Mouse (Mus musculus) c-Kit-positive CD71-negative TER-119-negative erythroid progenitor cells, embryonic 14.5 days (primary cell): Measurements from ENCODE around the gene Tardbp.

Experiments
- DNase-seq: peaks from one replicate; pipeline ENCODE4 v3.0.0-alpha.2; 2013; ENCODE audit warnings: low read depth

The Tardbp gene

GRCm38 (mm10) chr4:148638302-148638701, 11.5 kb upstream of the Tardbp start:
- DNase-seq: no peak

- DNase-seq: no peak
These were observed 8.5 kb upstream of the Tardbp start for GRCm38 (mm10) chr4:148635309-148635708.

DNA sequence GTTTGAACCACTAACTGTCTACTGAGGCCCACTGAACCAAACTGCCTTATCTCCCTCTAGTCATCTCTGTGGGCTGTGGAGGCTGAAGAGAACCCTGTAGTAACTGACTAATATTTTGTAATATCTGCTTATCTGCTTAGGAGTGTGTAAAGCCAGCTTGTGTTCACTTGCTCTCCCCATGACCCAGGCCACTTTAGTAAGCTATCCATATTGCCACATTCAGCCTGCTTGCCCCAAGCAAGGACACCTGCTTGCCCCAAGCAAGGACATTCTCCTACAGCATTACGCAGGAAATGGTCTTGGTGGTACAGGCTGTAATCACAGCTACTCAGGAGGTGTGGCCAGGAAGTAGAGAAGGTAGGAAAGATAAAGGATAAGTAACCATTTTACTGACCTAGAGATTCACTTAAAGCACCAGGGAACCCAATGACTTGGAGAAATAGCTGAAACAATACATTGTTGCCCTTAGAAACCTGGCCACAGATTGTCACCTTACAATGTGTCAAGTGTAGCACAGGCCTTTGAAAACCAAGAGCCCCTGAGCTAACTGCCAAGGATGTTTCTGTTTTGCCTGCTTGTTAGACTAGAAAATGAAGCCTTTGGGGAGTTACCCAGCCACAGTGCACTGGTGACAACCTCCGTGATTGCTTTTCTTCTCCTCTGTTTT, 6.7 kb upstream of the Tardbp start:
- DNase-seq: no peak

DNA sequence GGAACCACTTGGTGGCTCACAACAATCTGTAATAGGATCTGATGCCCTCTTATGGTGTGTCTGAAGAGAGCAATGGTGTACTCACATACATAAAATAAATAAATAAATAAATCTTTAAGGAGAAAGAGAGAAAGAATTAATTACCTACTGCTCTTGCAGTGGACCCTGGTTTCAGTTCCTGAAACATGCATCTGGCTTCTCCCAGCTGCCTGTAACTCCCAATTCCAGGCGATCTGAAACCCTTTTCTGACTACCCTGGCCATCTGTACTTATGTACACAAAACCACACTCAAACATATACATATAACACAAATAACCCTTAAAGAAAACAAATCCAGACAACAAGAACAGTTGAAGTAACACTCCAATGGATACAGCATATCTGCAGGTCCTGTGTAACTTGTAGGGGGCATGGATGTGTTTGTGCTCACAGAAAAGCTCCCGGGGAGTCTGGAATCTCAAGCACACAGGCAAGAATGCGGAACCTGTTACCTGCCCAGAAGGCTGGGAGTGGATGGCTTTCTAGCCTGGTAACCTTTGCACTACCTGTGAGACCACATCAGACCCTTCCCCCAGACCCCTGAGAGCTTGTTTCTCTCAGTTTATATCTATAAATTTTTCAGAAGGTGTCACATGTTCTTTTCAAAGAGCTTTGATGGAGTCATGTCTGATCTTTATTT, 5.3 kb upstream of the Tardbp start:
- no peak for DNase-seq

DNA sequence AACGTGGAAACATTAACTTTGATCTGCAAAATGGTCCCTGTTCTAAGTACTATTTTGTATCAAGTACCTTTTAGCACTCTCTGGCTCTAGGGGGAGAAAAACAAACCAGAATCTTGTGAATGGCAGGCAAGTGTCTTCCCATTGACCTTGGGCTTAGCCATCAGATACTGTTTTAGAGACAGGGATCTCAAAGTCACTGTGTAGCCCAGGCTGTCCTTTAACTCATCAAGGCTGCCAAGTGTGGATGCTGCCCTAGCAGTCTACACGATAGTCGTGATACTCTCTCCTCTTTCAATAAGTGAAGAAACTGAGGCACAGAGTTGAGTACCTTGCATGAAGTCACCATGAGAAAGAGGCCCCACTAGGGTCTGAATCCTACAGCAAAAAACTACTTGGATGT, 427 bp upstream of the Tardbp start:
- DNase-seq: no peak

DNA sequence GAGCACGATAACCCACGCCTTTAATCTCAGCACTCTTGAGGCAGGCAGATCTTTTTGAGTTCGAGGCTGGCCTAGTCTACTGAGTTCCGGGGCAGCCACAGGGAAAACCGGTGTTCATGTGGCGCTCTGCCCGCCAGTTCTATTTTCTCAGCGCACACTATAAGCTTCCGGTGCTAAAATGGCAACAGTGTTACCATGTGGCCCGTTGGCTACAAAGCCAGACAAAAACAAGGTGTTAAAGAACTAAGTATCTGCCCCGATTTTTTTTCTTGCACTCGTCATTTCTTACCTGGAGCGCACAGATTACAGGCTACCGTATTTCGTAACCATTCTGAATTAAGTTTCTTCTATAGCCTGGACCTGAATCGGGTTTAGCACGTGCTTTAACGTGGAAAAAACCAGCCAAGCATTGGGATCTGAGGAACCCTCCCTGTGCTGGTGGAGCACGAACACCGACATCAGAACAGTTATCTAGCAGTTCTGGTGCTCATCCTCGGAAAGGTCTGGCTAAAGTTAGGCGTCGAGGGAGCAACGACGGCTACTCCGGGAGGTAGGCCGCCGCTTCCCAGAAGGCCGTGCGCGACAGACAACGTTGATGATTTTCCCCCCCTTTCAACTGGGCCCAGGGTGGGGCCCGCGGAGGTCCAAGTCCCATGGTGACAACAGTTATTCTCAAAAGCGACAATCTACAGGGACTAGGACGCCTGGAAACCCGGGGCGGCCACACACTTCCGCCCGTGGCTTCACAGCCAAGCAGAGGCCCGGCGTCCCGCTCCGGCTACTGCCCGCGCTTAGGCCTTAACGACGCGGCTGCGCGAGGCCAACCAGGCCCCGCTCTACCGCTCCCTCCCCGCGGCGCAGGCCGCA, 830 bp downstream of the Tardbp start:
- no peak for DNase-seq

- DNase-seq: no peak
These were observed 1.8 kb downstream of the Tardbp start for GRCm38 (mm10) chr4:148625010-148625409.

- no peak for DNase-seq
These were observed 3.2 kb downstream of the Tardbp start for GRCm38 (mm10) chr4:148623609-148624008.

DNA sequence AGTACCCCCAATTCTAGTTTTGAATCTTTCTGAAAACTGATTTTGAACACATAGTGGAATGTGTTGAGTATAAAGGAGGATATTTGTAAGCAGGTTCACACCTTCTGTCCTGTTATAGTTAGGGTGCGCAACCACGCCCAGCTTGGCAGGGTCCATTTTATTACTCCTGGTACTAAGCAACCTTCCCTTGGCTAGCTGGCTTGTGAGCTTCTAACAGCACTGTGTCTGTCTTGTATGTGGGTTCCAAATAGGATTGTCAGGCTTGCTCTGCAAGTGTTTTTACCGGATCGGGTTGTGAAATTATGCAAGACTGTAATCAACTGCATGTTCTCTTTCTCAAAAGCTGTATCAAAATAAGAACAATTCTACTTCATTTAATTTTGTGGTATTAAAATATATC, 4.3 kb downstream of the Tardbp start:
- DNase-seq: no peak

- DNase-seq: no peak
These were observed 6.1 kb downstream of the Tardbp start for GRCm38 (mm10) chr4:148620718-148621117.

- DNase-seq: no peak
These were observed 7.0 kb downstream of the Tardbp start for GRCm38 (mm10) chr4:148619805-148620204.

DNA sequence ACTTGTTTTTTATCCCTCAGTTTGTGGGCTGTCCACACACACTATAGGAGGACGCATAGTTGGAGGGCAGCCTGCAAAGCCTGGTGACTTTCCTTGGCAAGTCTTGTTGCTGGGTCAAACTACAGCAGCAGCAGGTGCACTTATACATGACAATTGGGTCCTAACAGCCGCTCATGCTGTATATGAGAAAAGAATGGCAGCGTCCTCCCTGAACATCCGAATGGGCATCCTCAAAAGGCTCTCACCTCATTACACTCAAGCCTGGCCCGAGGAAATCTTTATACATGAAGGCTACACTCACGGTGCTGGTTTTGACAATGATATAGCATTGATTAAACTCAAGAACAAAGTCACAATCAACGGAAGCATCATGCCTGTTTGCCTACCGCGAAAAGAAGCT, 13.1 kb downstream of the Tardbp start:
- no peak for DNase-seq

DNA sequence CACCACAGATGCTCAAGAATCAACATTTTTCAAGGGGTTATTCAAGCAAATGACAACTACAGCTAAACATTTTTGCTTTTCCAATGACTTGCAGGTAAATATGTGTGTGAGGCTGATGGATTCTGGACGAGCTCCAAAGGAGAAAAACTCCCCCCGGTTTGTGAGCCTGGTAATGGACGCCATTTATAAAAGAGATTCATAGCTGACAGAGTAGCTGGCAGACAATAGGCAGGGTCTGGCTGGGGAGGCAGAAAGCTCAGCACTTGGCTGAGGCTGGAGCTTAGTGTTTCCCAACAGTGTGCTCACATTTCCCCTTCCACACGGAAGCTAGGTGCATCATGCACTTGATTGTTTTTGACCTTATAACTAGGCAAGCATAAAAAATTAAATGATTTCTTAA, 14.3 kb downstream of the Tardbp start:
- no peak for DNase-seq

DNA sequence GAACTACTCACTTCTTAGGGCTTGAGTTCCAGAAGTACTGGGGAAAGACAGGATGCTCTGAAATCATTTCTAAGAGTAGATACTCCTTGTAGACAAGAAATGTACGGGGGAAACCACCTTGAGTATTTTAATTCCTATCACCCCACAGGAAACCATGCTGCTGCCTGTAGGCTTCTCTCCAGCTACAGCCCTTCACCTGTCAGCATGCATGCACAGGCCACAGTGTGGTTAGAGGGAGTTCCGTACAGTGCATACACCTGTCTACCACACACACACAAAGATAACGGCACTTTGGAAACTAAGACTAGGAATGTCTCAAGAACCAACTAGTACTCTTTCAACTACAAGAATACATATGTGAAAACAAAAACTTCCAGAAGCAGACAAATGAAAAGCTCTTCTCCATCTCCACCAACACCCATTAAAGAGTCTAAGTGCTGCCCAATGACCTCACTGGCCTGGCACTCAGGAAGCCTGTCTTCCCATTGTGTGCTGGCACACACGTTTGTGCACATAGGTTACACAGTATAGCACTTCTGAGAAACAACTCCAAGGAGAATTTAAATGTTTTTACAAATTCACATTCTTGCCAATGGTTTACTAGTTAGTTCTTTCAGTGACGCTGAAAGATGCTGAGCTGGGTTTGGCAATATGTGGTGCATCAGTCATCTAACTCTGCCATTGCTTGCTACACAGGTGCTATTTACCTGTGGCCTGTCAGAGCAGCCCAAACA, 16.0 kb downstream of the Tardbp start:
- DNase-seq: no peak

GRCm38 (mm10) chr4:148609805-148610204, 17.0 kb downstream of the Tardbp start:
- no peak for DNase-seq

DNA sequence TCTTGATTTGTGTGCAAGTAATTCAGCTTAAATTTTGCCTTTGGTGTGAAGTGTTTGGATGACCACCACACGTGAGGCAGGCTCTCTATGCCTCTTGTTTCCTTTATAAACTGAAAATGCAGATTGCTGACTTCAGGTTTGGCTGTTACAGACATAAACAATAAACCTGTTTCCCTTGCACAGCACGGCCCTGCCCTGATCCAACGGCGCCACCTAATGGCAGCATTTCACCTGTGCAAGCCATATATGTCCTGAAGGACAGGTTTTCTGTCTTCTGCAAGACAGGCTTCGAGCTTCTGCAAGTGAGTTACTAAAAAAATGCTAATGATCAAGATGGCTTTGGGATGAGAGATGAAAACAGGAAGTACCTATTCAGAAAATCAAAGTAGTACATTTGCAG, 19.1 kb downstream of the Tardbp start:
- peak; percentile 72 for DNase-seq

DNA sequence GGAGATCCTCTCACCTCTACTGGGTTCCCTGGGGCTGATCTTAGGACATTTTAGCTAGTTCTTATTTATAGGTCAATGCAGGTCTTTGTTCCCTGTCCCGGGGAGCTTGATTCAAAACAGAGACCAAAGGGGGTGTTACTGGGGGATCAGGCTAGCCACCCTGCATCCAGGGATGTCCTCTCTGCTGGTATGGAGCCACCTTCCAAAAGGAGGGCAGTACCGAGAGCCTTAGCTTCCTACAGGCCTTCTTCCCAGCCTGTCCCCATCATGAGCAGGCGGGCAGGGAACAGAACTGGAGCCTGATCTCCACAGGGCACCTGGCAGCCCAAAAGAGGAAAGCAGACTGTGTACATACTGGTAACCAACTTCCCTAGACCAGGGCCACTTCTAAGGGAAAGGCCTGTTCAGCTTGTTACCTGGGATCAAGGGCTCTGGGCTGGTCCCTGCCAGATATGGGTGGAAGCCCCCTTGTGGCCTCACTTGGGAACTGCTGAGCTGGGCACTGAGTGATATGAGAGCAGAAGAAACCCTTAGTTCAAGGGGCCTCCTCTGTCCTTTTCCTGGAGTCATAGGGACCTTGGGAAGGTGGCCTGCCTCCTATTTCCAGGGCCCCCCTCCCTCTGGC, 22.2 kb downstream of the Tardbp start:
- no peak for DNase-seq

GRCm38 (mm10) chr4:148604141-148604540, 22.7 kb downstream of the Tardbp start:
- DNase-seq: no peak

DNA sequence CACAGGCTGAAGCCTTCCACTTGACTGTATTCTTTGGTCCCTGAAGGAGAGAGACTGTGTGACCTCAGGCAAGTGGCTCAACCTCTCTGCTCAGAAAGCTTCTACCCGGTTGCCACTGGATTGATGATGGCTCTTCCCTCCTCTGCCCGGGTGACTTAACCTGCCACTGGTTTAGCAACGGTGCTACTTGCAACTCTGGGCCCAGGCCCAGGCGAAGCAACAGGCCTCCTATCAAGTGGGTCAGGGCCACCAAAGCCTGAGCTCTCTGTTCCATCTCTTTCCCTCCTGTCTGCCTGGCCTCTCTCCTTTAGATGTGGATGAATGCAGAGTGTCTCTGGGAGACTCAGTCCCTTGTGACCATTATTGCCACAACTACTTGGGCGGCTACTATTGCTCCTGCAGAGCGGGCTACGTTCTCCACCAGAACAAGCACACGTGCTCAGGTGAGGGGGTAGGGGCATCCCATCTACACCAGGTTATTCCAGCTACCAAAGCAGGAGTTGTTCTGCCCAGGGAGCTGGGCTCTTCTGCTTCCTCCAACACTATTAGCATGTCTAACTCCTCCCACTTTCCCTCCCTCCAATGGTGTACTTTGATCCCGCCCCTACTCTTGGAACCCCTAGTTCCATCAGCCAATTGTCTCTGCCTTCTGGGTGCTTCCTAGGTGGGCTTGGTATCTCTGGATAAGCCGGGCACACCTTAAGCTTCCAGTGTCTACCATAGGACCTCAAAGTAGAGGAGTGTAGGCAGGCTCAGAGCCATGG, 23.3 kb downstream of the Tardbp start:
- no peak for DNase-seq

DNA sequence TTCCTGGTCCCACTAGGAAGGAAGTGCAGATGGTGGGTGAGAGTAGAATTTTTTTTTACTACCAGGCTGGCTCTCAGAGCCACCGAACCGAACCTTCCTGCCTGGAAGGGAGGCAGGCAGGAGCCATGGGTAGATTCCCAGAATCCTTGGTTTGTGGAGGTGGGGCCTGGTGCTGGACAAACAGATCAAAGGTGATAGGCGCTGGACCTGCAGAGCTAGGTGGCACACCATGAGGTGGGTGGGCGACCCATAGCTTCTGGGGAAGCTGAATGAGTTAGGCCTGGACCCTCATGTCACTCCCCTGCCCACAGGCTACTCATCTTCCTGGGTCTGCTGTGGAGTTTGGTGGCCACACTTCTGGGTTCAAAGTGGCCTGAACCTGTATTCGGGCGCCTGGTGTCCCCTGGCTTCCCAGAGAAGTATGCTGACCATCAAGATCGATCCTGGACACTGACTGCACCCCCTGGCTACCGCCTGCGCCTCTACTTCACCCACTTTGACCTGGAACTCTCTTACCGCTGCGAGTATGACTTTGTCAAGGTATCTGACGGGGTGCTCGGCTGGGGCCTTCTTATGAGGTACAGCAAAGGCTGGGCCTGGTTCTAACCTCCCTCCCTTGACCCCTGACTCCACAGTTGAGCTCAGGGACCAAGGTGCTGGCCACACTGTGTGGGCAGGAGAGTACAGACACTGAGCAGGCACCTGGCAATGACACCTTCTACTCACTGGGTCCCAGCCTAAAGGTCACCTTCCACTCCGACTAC, 24.3 kb downstream of the Tardbp start, which contains the start of gene Masp2:
Gene Masp2, plus strand, starts transcription at position 198 of the 764 bp plus-strand sequence.
- no peak for DNase-seq
